Mouse (Mus musculus): ENCODE results near the gene Utrn.

- TF ChIP-seq POLR2A (IDR thresholded peaks at IDR 0.05; ENCODE audit: extremely low read depth, insufficient read depth, low read length) (no peak), CTCF (IDR thresholded peaks at IDR 0.05; ENCODE audit: extremely low read depth, insufficient read depth, low read length) (no peak)
Measured at GRCm38 (mm10) chr10:12762668-12763067, 106.5 kb downstream of the Utrn start.

Measured in cortical plate, adult 2 months (tissue).